Mouse (Mus musculus) kidney, embryonic 16.5 days (tissue): ENCODE measurements at regions not wholly inside any gene's neighbourhood (a gene's known extent, or its start where the extent isn't known, plus 50 kb on each side); places are given as distances from the start of the nearest gene placed in this dataset.

Experiments
- ATAC-seq: fragments of 200-750 bp; cut with Nextera tagmentation; 2 replicates; pipeline ENCODE4 v1.8.0; 2017; ENCODE audit warnings: moderate TSS enrichment; ENCODE audit not compliant: low FRiP score, low TSS enrichment
- H3K27ac ChIP-seq: fragments of 300-500 bp; sonication (generic); 2 replicates; pipeline ENCODE4 v1.5.1; 2014; ENCODE audit warnings: low read length
- H3K27me3 ChIP-seq: fragments of 300-500 bp; sonication (generic); 2 replicates; pipeline ENCODE4 v1.6.1; 2014; ENCODE audit warnings: low read length, control low read depth, mixed read lengths; ENCODE audit not compliant: insufficient read depth
- H3K36me3 ChIP-seq: fragments of 300-500 bp; sonication (generic); 2 replicates; pipeline ENCODE4 v1.6.1; 2014; ENCODE audit warnings: low read length, control low read depth, mixed read lengths; ENCODE audit not compliant: insufficient read depth
- H3K4me1 ChIP-seq: fragments of 300-500 bp; sonication (generic); 2 replicates; pipeline ENCODE4 v1.6.1; 2014; ENCODE audit warnings: low read length, control low read depth, mixed read lengths; ENCODE audit not compliant: insufficient read depth
- H3K4me2 ChIP-seq: fragments of 300-500 bp; sonication (generic); replicated peaks from 2 replicates; pipeline ENCODE4 v1.6.1; 2014; ENCODE audit warnings: low read depth, low read length
- H3K4me3 ChIP-seq: fragments of 300-500 bp; sonication (generic); 2 replicates; pipeline ENCODE4 v1.5.1; 2014; ENCODE audit warnings: mild to moderate bottlenecking, low read length
- H3K9ac ChIP-seq: fragments of 300-500 bp; sonication (generic); replicated peaks from 2 replicates; pipeline ENCODE4 v1.6.1; 2014; ENCODE audit warnings: low read length
- H3K9me3 ChIP-seq: fragments of 300-500 bp; sonication (generic); 2 replicates; pipeline ENCODE4 v1.6.1; 2016; ENCODE audit warnings: low read length, control low read depth
- WGBS: fragments of 180-500 bp; shearing (Covaris S2); extraction: QIAGEN DNeasy Blood & Tissue Kit; methylation state at CpG from one replicate; pipeline ENCODE4 v1.1.7; 2014; 5-methylcytosine and 5-hydroxymethylcytosine counted together

GRCm38 (mm10) chr2:50954361-50955066 lies 194.4 kb downstream of the Rnd3 start:
- H3K9ac ChIP-seq, result no peak overlapping the region
- ATAC-seq, result no peak
- 72% methylated on average over 6 of the region's 6 CpGs for WGBS

DNA sequence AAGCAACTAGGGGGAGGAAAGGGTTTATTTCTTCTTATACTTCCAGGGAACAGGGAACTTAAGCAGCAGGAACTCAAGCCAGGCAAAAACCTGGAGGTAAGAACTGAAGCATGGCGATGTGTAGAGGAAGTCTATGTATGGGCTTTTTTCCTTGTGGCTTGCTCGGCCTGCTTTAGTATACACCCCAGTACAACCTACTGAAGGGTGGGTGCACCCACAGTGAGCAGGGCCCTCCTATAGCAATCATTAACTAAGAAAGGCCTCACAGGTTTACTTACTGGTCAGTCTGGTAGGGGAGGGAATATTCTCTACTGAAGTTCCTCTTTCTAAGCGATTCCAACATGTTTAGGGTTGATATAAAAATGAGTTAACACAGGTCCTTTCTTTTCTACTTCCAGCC lies 197.9 kb downstream of the Rnd3 start:
- peak; percentile 86 for ATAC-seq
- peak overlapping the region; percentile 35 for H3K27ac ChIP-seq
- H3K27me3 ChIP-seq, result no peaks in the 10 kb centered on the region
- WGBS, result 74% methylated on average over 3 of the region's 3 CpGs
- no peak overlapping the region for H3K4me3 ChIP-seq
- H3K9ac ChIP-seq, result no peak overlapping the region
- no peaks in the 10 kb centered on the region for H3K36me3 ChIP-seq
- no peaks in the 10 kb centered on the region for H3K9me3 ChIP-seq
- no peak overlapping the region for H3K4me2 ChIP-seq
- H3K4me1 ChIP-seq, result no peaks in the 10 kb centered on the region

More at GRCm38 (mm10) chr2:50954361-50955066, 194.4 kb downstream of the Rnd3 start:
- H3K27ac ChIP-seq, result no peak overlapping the region
- H3K4me2 ChIP-seq, result no peak overlapping the region
- no peaks in the 10 kb centered on the region for H3K9me3 ChIP-seq
- H3K4me1 ChIP-seq, result no peaks in the 10 kb centered on the region
- no peaks in the 10 kb centered on the region for H3K36me3 ChIP-seq
- no peak overlapping the region for H3K4me3 ChIP-seq
- no peaks in the 10 kb centered on the region for H3K27me3 ChIP-seq

GRCm38 (mm10) chr2:50949717-50950116 lies 199.2 kb downstream of the Rnd3 start:
- Histone ChIP-seq H3K36me3 (no peaks in the 10 kb centered on the region), H3K27ac (no peak overlapping the region), H3K4me2 (no peak overlapping the region), H3K9ac (no peak overlapping the region), H3K4me3 (no peak overlapping the region), H3K4me1 (no peaks in the 10 kb centered on the region), H3K27me3 (no peaks in the 10 kb centered on the region), H3K9me3 (no peaks in the 10 kb centered on the region)
- ATAC-seq, result no peak
- WGBS, result 80% methylated on average over 4 of the region's 4 CpGs

DNA sequence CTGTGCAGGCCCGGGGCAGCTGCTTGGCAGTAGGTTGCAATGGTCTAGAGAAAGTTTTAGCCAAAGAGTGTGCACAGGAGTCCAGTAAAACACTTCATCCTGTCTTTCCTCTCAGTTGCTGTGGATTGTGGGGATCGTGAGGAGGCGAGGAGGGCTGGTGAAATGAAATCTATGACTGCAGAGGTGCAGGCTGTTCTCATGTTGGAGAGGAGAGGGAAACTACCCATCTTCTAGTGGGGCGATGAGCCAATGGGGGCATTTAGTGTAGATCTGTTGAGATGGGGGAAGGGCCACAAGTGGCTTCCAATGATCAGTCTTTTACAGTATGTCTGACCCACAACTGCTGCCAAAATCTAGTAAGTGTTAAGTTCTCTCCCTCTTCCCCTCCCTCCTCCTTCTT lies 203.4 kb downstream of the Rnd3 start:
- Histone ChIP-seq H3K4me3 (no peak overlapping the region), H3K36me3 (no peaks in the 10 kb centered on the region), H3K9me3 (no peaks in the 10 kb centered on the region), H3K4me1 (no peaks in the 10 kb centered on the region), H3K27ac (no peak overlapping the region), H3K9ac (no peak overlapping the region), H3K27me3 (no peaks in the 10 kb centered on the region), H3K4me2 (no peak overlapping the region)
- ATAC-seq, result no peak
- 84% methylated on average over 4 of the region's 4 CpGs for WGBS

DNA sequence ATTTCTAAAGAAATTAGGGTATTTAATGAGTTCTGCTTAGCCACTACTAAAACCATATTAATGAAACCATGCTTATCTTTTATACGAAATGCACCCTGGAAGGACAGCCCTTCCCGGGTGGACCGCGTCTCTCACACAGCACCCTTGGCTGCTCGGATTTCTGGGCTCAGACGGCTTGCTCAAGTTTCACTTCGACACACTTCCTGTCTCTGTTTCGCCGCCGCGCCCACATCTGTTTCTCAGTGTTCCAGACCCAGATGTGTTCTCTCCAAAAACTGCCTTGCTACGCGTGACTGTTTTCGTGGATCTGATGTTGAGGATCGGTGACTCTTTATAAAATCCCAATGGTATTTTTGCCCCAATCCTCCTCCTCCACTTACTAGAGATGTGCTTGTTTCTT lies 205.7 kb downstream of the Rnd3 start:
- no peaks in the 10 kb centered on the region for H3K4me1 ChIP-seq
- H3K36me3 ChIP-seq, result no peaks in the 10 kb centered on the region
- no peak for ATAC-seq
- no peak overlapping the region for H3K4me3 ChIP-seq
- peak overlapping the region; percentile 31 for H3K4me2 ChIP-seq
- no peak overlapping the region for H3K27ac ChIP-seq
- H3K27me3 ChIP-seq, result no peaks in the 10 kb centered on the region
- 49% methylated on average over 15 of the region's 15 CpGs for WGBS
- H3K9me3 ChIP-seq, result no peaks in the 10 kb centered on the region
- H3K9ac ChIP-seq, result no peak overlapping the region

DNA sequence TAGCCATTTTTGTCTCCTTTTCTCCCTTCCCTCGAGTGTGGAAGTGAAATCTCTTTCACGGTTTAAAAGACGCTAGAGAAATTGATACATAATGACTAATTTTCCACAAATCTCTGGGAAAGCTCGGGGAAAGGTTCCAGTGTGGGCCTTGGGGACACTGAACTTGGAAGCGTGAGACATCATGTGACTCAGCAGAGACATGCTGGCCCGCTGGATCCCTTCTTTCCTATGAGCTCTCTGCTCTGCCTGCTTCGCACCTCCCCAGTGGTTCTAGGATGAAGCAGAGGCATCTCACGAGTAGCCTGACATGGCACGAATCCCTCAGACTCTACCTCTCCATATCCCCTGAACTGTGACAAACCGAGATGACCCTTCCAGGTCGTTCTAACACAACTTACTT lies 206.2 kb downstream of the Rnd3 start:
- no peak overlapping the region for H3K27ac ChIP-seq
- 72% methylated on average over 11 of the region's 11 CpGs for WGBS
- H3K4me3 ChIP-seq, result no peak overlapping the region
- ATAC-seq, result no peak
- peak overlapping the region; percentile 31; the same call in 1 of the 2 replicates for H3K4me2 ChIP-seq
- no peak overlapping the region for H3K9ac ChIP-seq
- no peaks in the 10 kb centered on the region for H3K36me3 ChIP-seq
- no peaks in the 10 kb centered on the region for H3K27me3 ChIP-seq
- no peaks in the 10 kb centered on the region for H3K9me3 ChIP-seq
- H3K4me1 ChIP-seq, result no peaks in the 10 kb centered on the region

DNA sequence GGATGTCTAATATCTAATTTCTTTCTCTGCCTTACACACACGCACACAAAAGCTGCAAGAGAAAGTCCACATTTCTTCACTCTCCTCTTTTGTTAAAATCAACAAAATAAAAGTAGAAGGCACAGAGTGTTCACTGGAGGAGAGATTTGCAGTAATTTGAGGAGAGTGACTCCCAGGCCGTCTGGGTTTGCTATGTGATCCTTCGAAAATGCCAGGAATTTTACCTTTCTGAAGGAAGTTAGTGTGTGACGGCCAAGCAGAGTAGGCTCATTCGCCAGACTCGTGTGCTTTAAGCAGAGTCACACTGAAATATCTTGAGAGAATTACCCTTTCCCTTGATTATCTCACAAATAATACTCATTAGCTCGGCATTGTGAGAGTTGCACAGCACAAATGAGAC lies 216.0 kb downstream of the Rnd3 start:
- H3K9me3 ChIP-seq, result no peaks in the 10 kb centered on the region
- no peak overlapping the region for H3K27ac ChIP-seq
- H3K9ac ChIP-seq, result no peak overlapping the region
- H3K4me3 ChIP-seq, result no peak overlapping the region
- ATAC-seq, result no peak
- no peaks in the 10 kb centered on the region for H3K36me3 ChIP-seq
- WGBS, result 27% methylated on average over 7 of the region's 7 CpGs
- no peaks in the 10 kb centered on the region for H3K27me3 ChIP-seq
- no peak overlapping the region for H3K4me2 ChIP-seq
- no peaks in the 10 kb centered on the region for H3K4me1 ChIP-seq

DNA sequence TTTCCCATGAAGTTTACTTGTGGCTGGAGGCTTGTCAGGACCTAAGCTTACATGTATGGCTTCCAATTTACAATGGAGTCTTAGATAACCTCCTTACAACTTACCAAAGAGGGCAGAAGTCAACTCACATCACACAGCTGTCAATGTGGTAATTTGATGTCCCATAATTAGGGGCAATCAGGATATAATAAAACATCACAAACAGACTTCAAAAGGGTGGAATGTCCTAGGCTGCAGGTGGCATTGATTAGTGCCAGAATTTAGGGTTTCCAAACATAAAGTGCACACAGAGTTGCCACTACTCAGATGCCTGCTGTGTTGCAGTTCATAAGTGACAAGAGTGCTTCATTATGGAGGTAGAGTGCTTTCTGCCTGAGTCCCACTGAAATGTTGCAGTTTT lies 227.9 kb downstream of the Rnd3 start:
- no peak overlapping the region for H3K9ac ChIP-seq
- H3K9me3 ChIP-seq, result no peaks in the 10 kb centered on the region
- H3K4me1 ChIP-seq, result no peaks in the 10 kb centered on the region
- H3K27ac ChIP-seq, result no peak overlapping the region
- no peak overlapping the region for H3K4me2 ChIP-seq
- ATAC-seq, result no peak
- no peaks in the 10 kb centered on the region for H3K27me3 ChIP-seq
- no peak overlapping the region for H3K4me3 ChIP-seq
- no peaks in the 10 kb centered on the region for H3K36me3 ChIP-seq

GRCm38 (mm10) chr2:50916323-50917221 lies 232.3 kb downstream of the Rnd3 start:
- 65% methylated on average over 18 of the region's 18 CpGs for WGBS
- no peak overlapping the region for H3K4me3 ChIP-seq
- no peaks in the 10 kb centered on the region for H3K9me3 ChIP-seq
- H3K4me2 ChIP-seq, result no peak overlapping the region
- H3K27me3 ChIP-seq, result no peaks in the 10 kb centered on the region
- no peak overlapping the region for H3K27ac ChIP-seq
- H3K9ac ChIP-seq, result no peak overlapping the region
- no peaks in the 10 kb centered on the region for H3K36me3 ChIP-seq
- no peak for ATAC-seq
- H3K4me1 ChIP-seq, result no peaks in the 10 kb centered on the region

- Histone ChIP-seq H3K4me3 (no peak overlapping the region), H3K27me3 (no peaks in the 10 kb centered on the region), H3K4me2 (no peak overlapping the region), H3K36me3 (no peaks in the 10 kb centered on the region), H3K9ac (no peak overlapping the region), H3K27ac (no peak overlapping the region), H3K4me1 (no peaks in the 10 kb centered on the region), H3K9me3 (no peaks in the 10 kb centered on the region)
- ATAC-seq, result no peak
- 87% methylated on average over 2 of the region's 2 CpGs for WGBS
These were observed 233.8 kb downstream of the Rnd3 start for GRCm38 (mm10) chr2:50915149-50915548.
